Mouse (Mus musculus): ENCODE results near the gene Stx6.
"Not testable (repeated sequence)": the region's sequence is repeated elsewhere in the genome, so short reads cannot be mapped to it uniquely, and the experiment has no call there.

The Stx6 gene

GRCm38 (mm10) chr1:155169935-155170334 is 11.4 kb downstream of the Stx6 start:
- DNase-seq: no peak

DNA sequence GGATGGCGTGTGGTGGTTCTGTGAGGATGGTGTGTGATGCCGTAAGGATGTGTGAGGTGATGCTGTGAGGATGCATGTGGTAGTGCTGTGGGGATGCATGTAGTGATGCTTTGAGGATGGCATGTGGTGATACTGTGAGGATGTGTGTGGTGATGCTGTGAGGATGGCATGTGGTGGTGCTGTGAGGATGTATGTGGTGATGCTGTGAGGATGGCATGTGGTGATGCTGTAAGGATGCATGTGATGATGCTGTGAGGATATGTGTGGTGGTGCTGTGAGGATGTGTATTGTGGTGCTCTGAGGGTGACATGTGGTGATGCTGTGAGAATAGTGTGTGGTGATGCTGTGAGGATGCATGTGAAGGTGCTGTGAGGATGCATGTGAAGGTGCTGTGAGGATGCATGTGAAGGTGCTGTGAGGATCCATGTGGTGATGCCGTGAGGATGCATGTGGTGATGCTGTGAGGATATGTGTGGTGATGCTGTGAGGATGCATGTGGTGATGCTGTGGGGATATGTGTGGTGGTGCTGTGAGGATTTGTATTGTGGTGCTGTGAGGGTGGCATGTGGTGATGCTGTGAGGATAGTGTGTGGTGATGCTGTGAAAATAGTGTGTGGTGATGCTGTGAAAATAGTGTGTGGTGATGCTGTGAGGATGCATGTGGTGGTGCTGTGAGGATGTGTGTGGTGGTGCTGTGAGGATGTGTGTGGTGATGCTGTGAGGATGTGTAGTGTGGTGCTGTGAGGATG is 14.6 kb downstream of the Stx6 start:
- no peak for DNase-seq

DNA sequence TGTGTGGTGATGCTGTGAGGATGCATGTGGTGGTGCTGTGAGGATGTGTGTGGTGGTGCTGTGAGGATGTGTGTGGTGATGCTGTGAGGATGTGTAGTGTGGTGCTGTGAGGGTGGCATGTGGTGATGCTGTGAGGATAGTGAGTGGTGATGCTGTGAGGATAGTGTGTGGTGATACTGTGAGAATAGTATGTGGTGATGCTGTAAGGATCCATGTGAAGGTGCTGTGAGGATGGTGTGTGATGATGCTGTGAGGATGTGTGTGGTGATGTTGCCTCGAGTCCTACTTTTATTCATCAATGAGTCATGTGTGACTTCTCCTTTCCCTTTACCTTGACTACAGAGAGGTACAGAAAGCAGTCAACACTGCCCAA is 15.1 kb downstream of the Stx6 start:
- DNase-seq: not testable (repeated sequence)

GRCm38 (mm10) chr1:155174424-155174823 is 15.9 kb downstream of the Stx6 start:
- no peak for DNase-seq

DNA sequence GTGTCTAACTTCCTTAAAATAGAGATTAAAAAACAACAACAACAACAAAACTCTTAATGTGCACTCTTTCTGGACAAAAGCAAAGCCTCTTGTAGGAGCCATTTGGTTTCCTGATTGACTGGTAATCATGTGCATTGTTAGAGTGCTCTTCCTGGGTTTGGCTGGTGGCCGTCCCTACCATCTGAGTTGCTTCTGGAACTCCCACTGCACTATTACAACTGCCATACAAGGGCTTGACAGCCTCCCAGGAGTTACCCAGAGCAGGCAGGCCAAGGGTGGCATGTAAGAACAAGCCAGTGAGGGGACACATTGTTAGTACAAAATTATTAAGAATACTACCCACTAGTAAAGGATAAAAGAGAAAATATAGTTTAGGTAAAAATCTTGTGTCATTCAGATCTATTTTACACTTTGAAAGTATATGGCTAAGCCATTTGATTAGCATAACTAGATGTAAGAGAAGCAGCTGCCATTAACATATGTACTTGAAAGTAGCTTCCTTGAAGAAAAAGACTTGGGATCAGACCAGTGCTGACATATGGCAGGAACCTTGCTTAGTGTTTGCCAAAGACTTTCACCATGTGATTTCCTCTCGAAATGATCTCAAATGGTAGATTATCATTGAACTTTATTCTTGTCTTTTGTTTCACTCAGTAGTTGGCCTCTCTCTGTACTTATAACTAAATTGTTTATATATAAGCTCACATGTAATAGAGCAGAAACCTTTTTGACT is 19.8 kb downstream of the Stx6 start:
- DNase-seq: no peak

GRCm38 (mm10) chr1:155184191-155184590 is 25.7 kb downstream of the Stx6 start:
- DNase-seq: no peak

- DNase-seq: no peak
These were observed 30.1 kb downstream of the Stx6 start for GRCm38 (mm10) chr1:155188656-155189055.

GRCm38 (mm10) chr1:155191219-155191618 is 32.7 kb downstream of the Stx6 start:
- DNase-seq: no peak

DNA sequence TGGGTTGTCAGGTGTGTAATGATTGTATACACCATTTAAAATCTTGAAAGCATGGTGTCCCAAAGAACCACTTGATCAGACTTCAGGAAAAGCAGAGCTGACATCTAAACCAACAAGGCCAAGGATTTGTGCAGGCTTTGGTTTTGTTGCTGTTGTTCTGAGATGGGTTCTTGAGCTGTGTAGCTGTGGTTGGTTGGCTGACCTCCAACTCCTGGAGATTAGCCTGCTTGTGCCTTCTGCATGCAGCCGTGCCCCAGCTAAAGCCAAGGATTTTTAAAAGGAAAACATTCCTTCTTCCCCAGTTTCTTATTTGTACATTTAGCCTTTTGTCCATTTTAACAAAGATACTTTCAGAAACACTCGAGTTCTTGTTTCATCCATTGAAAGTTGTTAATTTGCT is 33.2 kb downstream of the Stx6 start:
- no peak for DNase-seq

- no peak for DNase-seq
These were observed 34.4 kb downstream of the Stx6 start for GRCm38 (mm10) chr1:155192805-155193368.

DNA sequence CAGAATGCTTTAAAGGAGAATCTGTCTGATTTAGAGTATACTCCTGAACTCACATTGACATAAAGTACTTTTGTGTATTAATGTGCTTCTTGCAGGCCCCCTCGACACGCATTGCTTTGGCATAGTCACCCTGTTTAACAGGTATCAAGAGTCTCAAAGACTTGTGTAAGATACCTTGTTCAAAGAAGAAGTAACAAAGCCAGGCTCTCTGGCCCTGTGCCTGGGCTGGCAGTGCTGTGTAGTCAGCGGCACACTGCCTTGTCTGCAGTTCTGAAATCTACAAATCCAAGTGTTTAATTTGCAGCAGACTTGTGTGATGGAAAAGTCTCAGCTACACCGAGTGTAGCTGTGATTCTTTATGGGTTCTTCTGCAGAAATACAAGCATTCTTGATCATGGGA is 38.2 kb downstream of the Stx6 start:
- DNase-seq: no peak

DNA sequence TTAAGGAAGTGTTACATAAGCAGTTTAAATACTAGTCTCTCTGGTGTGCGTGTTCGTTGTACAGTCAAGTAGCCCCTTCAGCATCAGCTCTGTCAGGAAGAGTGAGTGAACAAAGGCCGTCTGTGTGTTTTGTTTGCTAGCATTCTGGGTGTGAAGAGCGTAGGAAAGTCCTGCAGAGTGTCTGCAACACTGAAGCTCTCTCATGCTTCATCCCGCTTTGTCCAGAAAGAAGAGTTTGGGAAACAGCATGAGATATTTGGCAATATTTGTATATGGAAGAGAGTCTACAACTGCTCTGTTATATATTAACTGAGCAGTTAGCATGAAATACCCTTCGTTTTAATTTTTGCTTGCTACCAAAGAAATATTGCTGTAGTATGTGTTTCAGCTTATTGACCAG is 41.0 kb downstream of the Stx6 start:
- no peak for DNase-seq

DNA sequence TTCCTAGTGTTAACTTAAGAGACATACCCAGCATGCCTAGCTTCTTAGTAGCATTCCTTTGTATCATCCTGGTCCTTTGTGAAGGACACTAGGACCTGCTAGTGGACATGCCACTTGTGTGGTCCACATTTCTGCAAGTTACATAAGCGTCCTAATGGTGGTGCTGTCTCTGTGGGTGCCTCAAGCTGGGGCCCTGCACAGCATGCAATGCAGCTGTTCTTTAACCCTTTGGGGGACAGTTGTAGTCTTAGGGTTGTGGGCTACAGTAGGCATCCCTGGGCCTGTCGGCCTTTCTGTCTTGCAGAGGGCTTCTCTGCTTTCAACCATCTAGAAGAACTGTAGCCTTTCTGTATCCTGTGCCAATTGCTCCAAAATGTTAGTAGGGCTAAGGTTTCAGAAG is 42.5 kb downstream of the Stx6 start:
- no peak for DNase-seq

GRCm38 (mm10) chr1:155201373-155201879 is 42.9 kb downstream of the Stx6 start:
- no peak for DNase-seq

DNA sequence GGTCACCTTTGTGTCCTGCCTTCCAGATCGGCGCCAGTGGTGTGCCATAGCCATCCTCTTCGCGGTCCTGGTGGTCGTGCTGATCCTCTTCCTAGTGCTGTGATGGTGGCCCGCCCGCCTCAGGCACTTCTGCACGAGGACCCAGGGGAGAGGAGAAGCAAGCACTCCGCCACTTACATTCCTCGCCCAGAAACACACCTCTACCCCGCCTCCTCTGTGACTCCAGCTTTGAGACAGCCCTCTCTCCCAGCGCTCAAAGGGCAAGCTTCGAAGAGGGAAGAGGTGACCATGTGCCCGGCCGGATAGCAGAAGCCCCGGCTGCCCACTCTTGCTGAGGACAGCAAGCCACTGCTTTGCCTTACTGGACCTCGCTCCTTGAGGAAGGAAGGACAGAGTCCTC is 43.4 kb downstream of the Stx6 start:
- DNase-seq: no peak

- no peak for DNase-seq
These were observed 44.0 kb downstream of the Stx6 start for GRCm38 (mm10) chr1:155202472-155202871.

GRCm38 (mm10) chr1:155203101-155203500 is 44.6 kb downstream of the Stx6 start:
- no peak for DNase-seq

DNA sequence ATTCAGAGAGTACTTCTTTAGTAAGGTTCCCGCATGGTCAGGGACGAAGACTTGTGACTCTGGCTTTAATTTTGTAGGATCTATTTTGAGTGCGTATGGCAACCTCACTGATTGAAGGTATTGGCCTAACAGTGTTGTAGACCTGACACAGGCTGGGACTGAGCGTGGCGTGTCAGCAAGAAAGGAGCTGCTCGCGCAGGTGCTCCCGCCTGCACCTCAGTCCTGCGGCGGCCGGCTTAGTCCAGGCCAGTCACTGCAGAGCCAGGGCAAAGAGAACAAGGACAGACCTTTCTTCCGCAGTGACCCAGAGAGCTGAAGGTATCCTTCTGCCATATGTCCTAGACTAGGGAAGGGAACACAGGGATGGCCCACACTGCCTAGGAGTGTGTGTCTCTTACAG is 45.4 kb downstream of the Stx6 start:
- no peak for DNase-seq

GRCm38 (mm10) chr1:155204560-155205162 is 46.1 kb downstream of the Stx6 start:
- no peak for DNase-seq

DNA sequence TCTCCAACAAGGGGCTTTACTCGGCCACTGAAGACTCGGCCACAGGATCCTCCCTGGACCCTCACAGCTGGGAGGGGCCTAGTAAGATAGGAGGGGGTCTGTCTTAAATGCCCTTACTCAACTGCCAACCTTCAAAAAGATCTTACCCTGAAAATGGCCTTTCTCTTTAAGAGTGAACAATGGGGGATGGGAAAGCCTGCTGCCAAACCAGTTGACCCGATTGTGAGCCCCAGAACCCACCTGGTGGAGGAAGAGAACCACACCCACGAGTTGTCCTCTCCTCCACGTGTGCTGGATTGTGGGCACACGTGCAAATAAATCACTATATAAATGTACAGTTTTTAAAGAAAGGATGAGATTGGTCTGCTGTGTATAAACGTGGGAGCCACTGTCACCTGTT is 46.8 kb downstream of the Stx6 start:
- DNase-seq: no peak

DNA sequence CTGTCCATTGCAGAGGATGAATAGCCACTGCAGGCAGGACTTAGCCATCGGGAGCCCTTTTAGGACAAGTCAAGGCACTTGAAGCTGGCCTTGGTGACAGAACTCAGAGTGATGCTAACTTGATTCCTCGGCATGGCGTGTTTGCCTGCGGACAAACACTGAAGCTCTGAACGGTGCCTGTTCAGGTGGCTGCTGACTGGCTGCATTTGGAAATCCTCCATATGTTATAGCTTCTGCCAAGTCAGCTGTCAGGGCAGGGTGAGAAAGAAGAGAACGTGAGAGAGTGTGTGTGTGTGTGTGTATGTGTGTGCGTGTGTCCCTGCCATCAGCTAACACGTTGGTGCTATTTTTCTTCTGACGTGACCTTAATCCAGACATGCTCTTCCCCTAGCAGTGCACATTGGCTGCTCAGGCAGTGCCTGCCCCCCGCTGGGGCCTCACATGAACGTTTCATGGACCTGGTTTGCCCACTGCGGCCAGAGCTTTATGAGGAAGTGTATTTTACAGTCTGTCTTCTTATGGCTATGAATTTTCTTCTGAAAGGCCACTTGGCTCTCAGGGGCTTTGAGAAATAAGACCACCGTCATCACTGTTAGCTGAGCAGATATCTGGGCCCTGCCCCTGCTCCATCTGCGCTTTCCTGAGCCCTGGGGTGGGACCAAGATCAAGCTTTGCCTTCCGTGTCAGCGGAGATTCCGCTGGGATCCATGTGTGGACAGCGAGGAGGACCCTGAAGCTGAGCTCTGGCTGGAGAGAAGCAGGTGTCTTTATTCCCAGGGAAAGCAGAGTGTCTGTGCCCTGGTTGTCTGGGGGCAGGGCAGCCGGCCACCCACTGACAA is 47.5 kb downstream of the Stx6 start:
- no peak for DNase-seq

- DNase-seq: no peak
These were observed 49.3 kb downstream of the Stx6 start for GRCm38 (mm10) chr1:155207859-155208258.

Data from B cell, adult 2 months (primary cell).